Mouse (Mus musculus): ENCODE data around the gene Magea2. TPM values are rescaled to one million over a fixed set of nuclear protein-coding genes. Genes with fewer than 3 reads are reported as not detected.
"Not testable (repeated sequence)": the region's sequence is repeated elsewhere in the genome, so short reads cannot be mapped to it uniquely, and the experiment has no call there.

Gene Magea2
- polyA plus RNA-seq (2012; ENCODE audit: insufficient read depth, insufficient read length, missing spikeins) = not detected in 2 replicates

DNA sequence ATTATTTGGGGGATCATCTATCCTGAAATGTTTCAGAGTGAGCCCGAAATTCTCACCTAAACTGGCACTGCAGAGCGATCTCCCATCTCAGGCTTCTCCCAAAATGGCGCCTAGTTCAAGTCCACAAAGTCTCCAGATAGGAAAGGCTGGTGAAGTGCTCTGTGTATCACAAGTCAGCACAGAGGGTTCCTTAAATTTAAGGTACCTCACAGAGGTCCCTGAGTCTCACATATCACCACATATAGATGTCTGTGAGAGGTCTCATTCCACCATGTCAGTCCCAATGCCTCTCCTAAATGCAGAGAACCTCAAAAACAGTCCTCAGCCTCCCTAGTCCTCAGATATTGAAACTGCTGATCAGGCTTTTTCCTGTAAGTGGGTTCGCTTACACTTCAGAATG is at the start of gene Magea2:
TSS of gene Magea2 (minus strand) at position 101 of the 400 bp plus-strand sequence.
- not testable (repeated sequence) for H3K4me1 ChIP-seq (ENCODE audit: control insufficient read depth, insufficient read depth, low read length); H3K4me3 ChIP-seq (ENCODE audit: insufficient read depth, low read length); H3K27ac ChIP-seq (ENCODE audit: insufficient read depth, low read depth, low read length)

DNA sequence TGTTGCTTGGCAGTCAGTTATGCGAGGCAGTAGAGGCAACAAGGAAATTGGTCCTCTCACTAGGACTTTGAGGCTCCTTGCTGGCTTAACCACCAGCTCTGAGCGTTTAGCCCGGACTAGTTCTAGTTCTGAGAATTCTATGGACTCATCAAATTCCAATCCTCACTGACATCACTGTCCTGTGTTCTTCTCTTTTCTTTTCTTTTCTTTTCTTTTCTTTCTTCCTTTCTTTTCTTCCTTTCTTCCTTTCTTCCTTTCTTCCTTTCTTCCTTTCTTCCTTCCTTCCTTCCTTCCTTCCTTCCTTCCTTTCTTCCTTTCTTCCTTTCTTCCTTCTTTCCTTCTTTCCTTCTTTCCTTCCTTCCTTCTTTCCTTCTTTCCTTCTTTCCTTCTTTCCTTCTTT is 34.8 kb upstream of the Magea2 start, which contains the start of gene Cldn34b2:
TSS of gene Cldn34b2 (minus strand) at position 101 of the 400 bp plus-strand sequence.
- not testable (repeated sequence) for H3K27ac ChIP-seq (ENCODE audit: insufficient read depth, low read depth, low read length); H3K4me1 ChIP-seq (ENCODE audit: control insufficient read depth, insufficient read depth, low read length); H3K4me3 ChIP-seq (ENCODE audit: insufficient read depth, low read length)

DNA sequence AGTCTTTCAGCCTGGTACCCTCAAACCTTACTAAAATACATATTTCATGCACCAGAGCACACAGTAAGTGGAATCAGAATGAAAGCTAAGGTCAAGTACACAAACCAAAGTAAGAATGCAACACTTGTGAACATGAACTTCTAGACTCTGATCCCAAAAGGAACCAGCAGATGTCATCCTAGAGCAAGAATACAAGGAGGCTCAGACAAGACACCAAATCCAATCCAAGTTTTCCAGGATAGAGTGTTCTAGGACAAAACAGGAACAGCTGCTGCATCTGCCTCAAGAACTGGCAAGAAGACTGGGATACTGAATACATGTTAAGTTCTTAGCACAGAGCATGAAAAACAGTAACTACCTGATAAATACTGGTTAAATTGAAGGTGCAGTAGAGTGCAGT is 4.6 kb upstream of the Magea2 start:
- TF ChIP-seq POLR2A (IDR thresholded peaks at IDR 0.05; ENCODE audit: borderline replicate concordance, low read depth, low read length) (no peak), CTCF (IDR thresholded peaks at IDR 0.05; ENCODE audit: low read depth, low read length) (no peak)
- Histone ChIP-seq H3K27ac (ENCODE audit: insufficient read depth, low read depth, low read length) (no peak overlapping the region), H3K4me3 (ENCODE audit: insufficient read depth, low read length) (no peak overlapping the region), H3K4me1 (ENCODE audit: control insufficient read depth, insufficient read depth, low read length) (no peaks in the 10 kb centered on the region)

DNA sequence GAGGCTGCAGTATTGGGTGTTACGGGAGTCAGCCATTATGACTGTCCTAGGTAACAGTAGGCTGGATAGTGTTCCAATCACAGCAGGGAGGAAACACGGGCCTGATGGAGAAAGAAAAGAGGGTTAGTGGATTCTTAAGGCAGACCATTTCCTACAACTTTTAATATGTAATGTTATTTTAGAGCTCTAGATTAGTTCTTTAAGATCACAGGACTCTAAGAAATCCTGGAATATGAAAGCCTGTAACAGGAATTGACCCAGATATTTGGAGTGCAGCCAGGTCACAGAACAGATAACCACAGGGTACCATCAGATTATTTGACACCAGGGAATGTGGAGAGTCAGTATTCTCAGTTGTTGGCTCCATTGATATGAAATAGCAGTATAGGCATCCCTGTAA is 3.8 kb downstream of the Magea2 start, which contains the start of gene Magea1:
TSS of gene Magea1 (minus strand) at position 101 of the 400 bp plus-strand sequence.
- not testable (repeated sequence) for H3K4me3 ChIP-seq (ENCODE audit: insufficient read depth, low read length)

DNA sequence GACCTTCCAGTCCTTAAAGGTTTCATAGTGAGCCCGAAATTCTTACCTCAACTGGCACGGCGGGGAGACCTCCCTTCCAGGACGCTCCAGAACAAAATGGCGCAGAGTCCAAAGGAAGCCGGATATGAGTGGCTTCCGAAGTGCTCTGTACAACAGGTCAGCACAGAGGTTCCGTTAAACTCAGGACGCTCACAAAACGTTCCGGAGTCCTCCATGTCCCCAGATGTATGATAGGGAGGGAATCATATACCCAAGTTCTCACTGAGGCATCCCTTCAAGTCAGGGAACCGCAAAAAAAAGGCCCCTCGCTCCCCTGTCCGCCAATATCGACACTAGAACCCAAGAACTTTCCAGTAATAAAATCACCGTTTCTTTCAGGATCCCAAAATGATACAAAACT is 30.4 kb downstream of the Magea2 start, which contains the start of gene Magea5:
TSS of gene Magea5 (minus strand) at position 101 of the 400 bp plus-strand sequence.
- H3K4me1 ChIP-seq (ENCODE audit: control insufficient read depth, insufficient read depth, low read length); H3K4me3 ChIP-seq (ENCODE audit: insufficient read depth, low read length); H3K27ac ChIP-seq (ENCODE audit: insufficient read depth, low read depth, low read length): not testable (repeated sequence)

More for the DNA sequence above, 3.8 kb downstream of the Magea2 start, which contains the start of gene Magea1:
- not testable (repeated sequence) for H3K4me1 ChIP-seq (ENCODE audit: control insufficient read depth, insufficient read depth, low read length); H3K27ac ChIP-seq (ENCODE audit: insufficient read depth, low read depth, low read length)

DNA sequence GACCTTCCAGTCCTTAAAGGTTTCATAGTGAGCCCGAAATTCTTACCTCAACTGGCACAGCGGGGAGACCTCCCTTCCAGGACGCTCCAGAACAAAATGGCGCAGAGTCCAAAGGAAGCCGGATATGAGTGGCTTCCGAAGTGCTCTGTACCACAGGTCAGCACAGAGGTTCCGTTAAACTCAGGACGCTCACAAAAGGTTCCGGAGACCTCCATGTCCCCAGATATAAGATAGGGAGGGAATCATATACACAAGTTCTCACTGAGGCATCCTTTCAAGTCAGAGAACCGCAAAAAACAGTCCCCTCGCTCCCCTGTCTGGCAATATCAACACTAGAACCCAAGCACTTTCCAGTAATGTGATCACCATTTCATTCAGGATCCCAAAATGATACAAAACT is 97.7 kb downstream of the Magea2 start, which contains the start of gene Magea8:
TSS of gene Magea8 (minus strand) at position 101 of the 400 bp plus-strand sequence.
- not testable (repeated sequence) for H3K4me3 ChIP-seq (ENCODE audit: insufficient read depth, low read length); H3K27ac ChIP-seq (ENCODE audit: insufficient read depth, low read depth, low read length); H3K4me1 ChIP-seq (ENCODE audit: control insufficient read depth, insufficient read depth, low read length)

Other genes with a start within 250 kb of the Magea2 start
- not detected in 2 replicates for gene Cldn34b1, start 203.4 kb downstream of the Magea2 start, polyA plus RNA-seq (2012; ENCODE audit: insufficient read depth, insufficient read length, missing spikeins)
- not detected in 2 replicates for gene Magea6, start 157.7 kb downstream of the Magea2 start, polyA plus RNA-seq (2012; ENCODE audit: insufficient read depth, insufficient read length, missing spikeins)
- gene Magea3, start 144.2 kb downstream of the Magea2 start, polyA plus RNA-seq (2012; ENCODE audit: insufficient read depth, insufficient read length, missing spikeins) = not detected in 2 replicates
- gene Magea8, start 97.8 kb downstream of the Magea2 start, polyA plus RNA-seq (2012; ENCODE audit: insufficient read depth, insufficient read length, missing spikeins) = not detected in 2 replicates
- gene Magea5, start 30.5 kb downstream of the Magea2 start, polyA plus RNA-seq (2012; ENCODE audit: insufficient read depth, insufficient read length, missing spikeins) = not detected in 2 replicates
- not detected in 2 replicates for gene Magea1, start 3.9 kb downstream of the Magea2 start, polyA plus RNA-seq (2012; ENCODE audit: insufficient read depth, insufficient read length, missing spikeins)
- gene Cldn34b2, start 34.7 kb upstream of the Magea2 start, polyA plus RNA-seq (2012; ENCODE audit: insufficient read depth, insufficient read length, missing spikeins) = not detected in 2 replicates
- 665 and 747 TPM in 2 replicates for gene Sat1, start 122.8 kb upstream of the Magea2 start, polyA plus RNA-seq (2012; ENCODE audit: insufficient read depth, insufficient read length, missing spikeins)
- 34.9 and 37.1 TPM in 2 replicates for gene Acot9, start 168.8 kb upstream of the Magea2 start, polyA plus RNA-seq (2012; ENCODE audit: insufficient read depth, insufficient read length, missing spikeins)
- 134 and 150 TPM in 2 replicates for gene Prdx4, start 247.1 kb upstream of the Magea2 start, polyA plus RNA-seq (2012; ENCODE audit: insufficient read depth, insufficient read length, missing spikeins)